Mouse (Mus musculus) heart, embryonic 10.5 days (tissue): ENCODE measurements around the gene E430018J23Rik. TPM values are rescaled to one million over a fixed set of nuclear protein-coding genes. Genes with fewer than 3 reads are reported as not detected.
"Not testable (repeated sequence)": the region's sequence is repeated elsewhere in the genome, so short reads cannot be mapped to it uniquely, and the experiment has no call there.

Source experiments
- DNase-seq: peaks from one replicate; pipeline ENCODE4 v3.0.0-alpha.2; 2017; ENCODE audit warnings: low spot score
- H3K27ac ChIP-seq: fragments of 300-500 bp; sonication (generic); 2 replicates; pipeline ENCODE4 v1.5.1; 2016; ENCODE audit warnings: mild to moderate bottlenecking
- H3K27me3 ChIP-seq: fragments of 300-500 bp; sonication (generic); 2 replicates; pipeline ENCODE4 v1.6.1; 2016; ENCODE audit warnings: mild to moderate bottlenecking; ENCODE audit not compliant: poor library complexity, insufficient read depth, severe bottlenecking
- H3K36me3 ChIP-seq: fragments of 300-500 bp; sonication (generic); 2 replicates; pipeline ENCODE4 v1.6.1; 2016; ENCODE audit warnings: mild to moderate bottlenecking, moderate library complexity
- H3K4me1 ChIP-seq: fragments of 300-500 bp; sonication (generic); 2 replicates; pipeline ENCODE4 v1.6.1; 2016; ENCODE audit warnings: mild to moderate bottlenecking
- H3K4me3 ChIP-seq: fragments of 300-500 bp; sonication (generic); 2 replicates; pipeline ENCODE4 v1.5.1; 2016; ENCODE audit warnings: mild to moderate bottlenecking, moderate library complexity
- H3K9me3 ChIP-seq: fragments of 300-500 bp; sonication (generic); 2 replicates; pipeline ENCODE4 v1.6.1; 2016; ENCODE audit warnings: mild to moderate bottlenecking, moderate library complexity
- WGBS: fragments of 180-500 bp; shearing (Covaris S2); methylation state at CpG from one replicate; pipeline ENCODE4 v1.1.7; 2016; 5-methylcytosine and 5-hydroxymethylcytosine counted together
- polyA plus RNA-seq: library from polyadenylated mRNA; unstranded; fragments of >200 nt; fragmentation: Nextera tagmentation; extraction: Ambion mirVana; gene quantifications from 2 replicates; pipeline ENCODE4 v1.2.1, GENCODE M21; 2016

Gene E430018J23Rik
- polyA plus RNA-seq, 1 experiment from 2014 or later = 5.5 TPM

GRCm38 (mm10) chr7:127400355-127400754 is 6.9 kb upstream of the E430018J23Rik start:
- 60% methylated on average over 3 of the region's 3 CpGs for WGBS

GRCm38 (mm10) chr7:127393944-127394333 is 510 bp upstream of the E430018J23Rik start:
- Histone ChIP-seq H3K36me3 (peaks cover 18% of the 10 kb centered on the region), H3K27me3 (no peaks in the 10 kb centered on the region), H3K4me3 (peak overlapping the region; percentile 80), H3K9me3 (no peaks in the 10 kb centered on the region), H3K27ac (peak overlapping the region; percentile 94), H3K4me1 (peaks cover 20% of the 10 kb centered on the region)
- no peak for DNase-seq
- WGBS = 14% methylated on average over 7 of the region's 7 CpGs

More at GRCm38 (mm10) chr7:127400355-127400754, 6.9 kb upstream of the E430018J23Rik start:
- H3K9me3 ChIP-seq = no peaks in the 10 kb centered on the region
- peaks cover 10% of the 10 kb centered on the region for H3K36me3 ChIP-seq
- DNase-seq = no peak
- H3K4me1 ChIP-seq = no peaks in the 10 kb centered on the region
- H3K4me3 ChIP-seq = no peak overlapping the region
- no peaks in the 10 kb centered on the region for H3K27me3 ChIP-seq
- no peak overlapping the region for H3K27ac ChIP-seq

GRCm38 (mm10) chr7:127392251-127392824 is 1.1 kb downstream of the E430018J23Rik start:
- WGBS = 83% methylated on average over 8 of the region's 8 CpGs
- H3K27ac ChIP-seq = peak overlapping the region; percentile 94; the same call in 1 of the 2 replicates
- H3K9me3 ChIP-seq = no peaks in the 10 kb centered on the region
- H3K36me3 ChIP-seq = peaks cover 18% of the 10 kb centered on the region
- H3K4me1 ChIP-seq = peaks cover 20% of the 10 kb centered on the region
- peak overlapping the region; percentile 80 for H3K4me3 ChIP-seq
- H3K27me3 ChIP-seq = no peaks in the 10 kb centered on the region
- no peak for DNase-seq

DNA sequence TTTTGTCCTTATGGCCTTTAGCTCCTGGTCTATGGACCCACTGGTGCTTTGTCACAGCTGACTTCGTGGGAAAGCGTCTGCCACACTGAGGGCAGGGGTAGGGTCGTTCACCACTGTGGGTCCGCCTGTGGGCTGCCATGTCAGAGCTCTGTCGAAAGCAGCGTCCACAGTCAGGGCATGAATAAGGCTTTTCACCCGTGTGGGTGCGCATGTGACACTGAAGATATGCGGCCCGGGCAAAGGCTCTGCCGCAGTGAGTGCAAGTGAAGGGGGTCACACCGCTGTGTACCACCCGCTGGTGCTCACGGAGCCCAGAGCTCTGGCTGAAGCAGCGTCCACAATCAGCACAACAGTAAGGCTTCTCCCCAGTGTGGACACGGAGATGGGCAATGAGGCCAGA is 1.9 kb downstream of the E430018J23Rik start:
- Histone ChIP-seq H3K27me3 (no peaks in the 10 kb centered on the region), H3K27ac (no peak overlapping the region), H3K4me3 (no peak overlapping the region), H3K36me3 (peaks cover 18% of the 10 kb centered on the region), H3K4me1 (peaks cover 20% of the 10 kb centered on the region), H3K9me3 (no peaks in the 10 kb centered on the region)
- no peak for DNase-seq
- 92% methylated on average over 16 of the region's 16 CpGs for WGBS

- Histone ChIP-seq H3K36me3 (peaks cover 21% of the 10 kb centered on the region), H3K4me1 (peaks cover 28% of the 10 kb centered on the region), H3K4me3 (no peak overlapping the region), H3K9me3 (no peaks in the 10 kb centered on the region), H3K27me3 (no peaks in the 10 kb centered on the region), H3K27ac (no peak overlapping the region)
- DNase-seq = no peak
- WGBS = 82% methylated on average over 7 of the region's 7 CpGs
Measured at GRCm38 (mm10) chr7:127390306-127390705, 3.1 kb downstream of the E430018J23Rik start.

DNA sequence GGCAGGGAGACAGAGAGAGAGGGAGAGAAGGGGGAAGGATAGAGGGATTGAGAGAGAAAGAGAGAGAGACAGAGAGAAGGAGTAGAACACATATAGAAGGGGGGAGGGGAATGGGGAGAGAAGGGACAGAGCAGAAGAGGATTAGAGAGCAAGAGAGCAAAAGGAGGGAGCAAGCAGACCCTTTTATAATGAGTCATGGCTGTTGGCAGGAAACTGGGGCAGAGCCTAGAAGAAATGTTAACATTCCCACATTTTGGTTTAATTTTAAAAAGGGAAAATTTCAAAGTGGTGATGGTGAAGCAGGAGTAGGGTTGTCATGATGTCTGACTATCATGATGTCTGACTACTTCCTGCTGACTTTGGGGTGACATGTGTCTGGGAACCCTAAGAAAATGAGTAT is 5.2 kb downstream of the E430018J23Rik start:
- peaks cover 22% of the 10 kb centered on the region for H3K4me1 ChIP-seq
- not testable (repeated sequence) for H3K27me3 ChIP-seq, DNase-seq, H3K27ac ChIP-seq, H3K4me3 ChIP-seq, H3K9me3 ChIP-seq
- H3K36me3 ChIP-seq = peaks cover 34% of the 10 kb centered on the region

- Histone ChIP-seq H3K27me3 (no peaks in the 10 kb centered on the region), H3K27ac (peak within 1 kb of the TSS; percentile 89), H3K4me3 (peak within 1 kb of the TSS; percentile 71), H3K36me3 (peaks cover 41% of the 10 kb centered on the region), H3K4me1 (peaks cover 13% of the 10 kb centered on the region), H3K9me3 (no peaks in the 10 kb centered on the region; the same call in 1 of the 2 replicates)
- peak; percentile 90 for DNase-seq
- 10% methylated on average over 38 of the region's 38 CpGs for WGBS
Measured at GRCm38 (mm10) chr7:127386641-127387392, 6.6 kb downstream of the E430018J23Rik start, which contains the start of gene 9130019O22Rik. Gene 9130019O22Rik, minus strand, starts transcription at chr7:127387166.

GRCm38 (mm10) chr7:127385560-127385959 is 7.9 kb downstream of the E430018J23Rik start:
- not testable (repeated sequence) for H3K27me3 ChIP-seq, H3K9me3 ChIP-seq, H3K27ac ChIP-seq, H3K4me3 ChIP-seq, DNase-seq
- WGBS = 92% methylated on average over 4 of the region's 4 CpGs
- Histone ChIP-seq H3K4me1 (peaks cover 13% of the 10 kb centered on the region), H3K36me3 (peaks cover 30% of the 10 kb centered on the region)

DNA sequence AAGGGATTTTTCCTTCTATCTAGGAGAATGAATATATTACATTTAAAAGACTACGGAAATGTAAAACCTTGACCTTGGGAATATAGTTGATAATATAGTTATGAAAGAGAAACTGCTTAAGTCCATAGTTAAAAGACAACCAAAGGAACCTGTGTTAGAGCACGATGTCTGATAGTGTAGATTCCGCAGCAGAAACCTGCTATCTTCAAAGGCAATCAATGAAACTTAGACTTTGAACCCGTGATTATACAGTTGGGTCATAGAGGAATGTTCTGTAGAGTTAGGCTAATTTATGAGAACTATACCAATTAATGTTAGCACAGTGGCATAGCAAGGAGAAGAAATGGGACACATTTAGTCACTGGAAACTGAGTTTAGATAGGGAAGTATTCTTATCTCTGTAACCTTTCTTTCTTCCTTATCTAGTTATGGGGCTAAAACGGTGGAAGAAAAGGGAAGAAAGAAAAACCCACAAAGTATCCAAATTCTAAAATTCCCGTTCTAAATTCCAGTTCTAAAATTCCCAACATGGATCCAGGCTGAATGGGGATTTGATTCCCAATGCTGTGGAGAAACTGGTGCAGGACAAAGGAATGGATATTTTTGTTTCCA is 15.0 kb downstream of the E430018J23Rik start:
- no peaks in the 10 kb centered on the region for H3K27me3 ChIP-seq
- whole genome bisulfite sequencing = 62% methylated on average over 6 of the region's 6 CpGs
- peaks cover 19% of the 10 kb centered on the region for H3K36me3 ChIP-seq
- no peak overlapping the region for H3K27ac ChIP-seq
- no peak for DNase-seq
- no peaks in the 10 kb centered on the region for H3K9me3 ChIP-seq
- 0 out of 2 replicates have a peak, but pooled peaks cover 3% of the 10 kb centered on the region for H3K4me1 ChIP-seq
- H3K4me3 ChIP-seq = no peak overlapping the region

DNA sequence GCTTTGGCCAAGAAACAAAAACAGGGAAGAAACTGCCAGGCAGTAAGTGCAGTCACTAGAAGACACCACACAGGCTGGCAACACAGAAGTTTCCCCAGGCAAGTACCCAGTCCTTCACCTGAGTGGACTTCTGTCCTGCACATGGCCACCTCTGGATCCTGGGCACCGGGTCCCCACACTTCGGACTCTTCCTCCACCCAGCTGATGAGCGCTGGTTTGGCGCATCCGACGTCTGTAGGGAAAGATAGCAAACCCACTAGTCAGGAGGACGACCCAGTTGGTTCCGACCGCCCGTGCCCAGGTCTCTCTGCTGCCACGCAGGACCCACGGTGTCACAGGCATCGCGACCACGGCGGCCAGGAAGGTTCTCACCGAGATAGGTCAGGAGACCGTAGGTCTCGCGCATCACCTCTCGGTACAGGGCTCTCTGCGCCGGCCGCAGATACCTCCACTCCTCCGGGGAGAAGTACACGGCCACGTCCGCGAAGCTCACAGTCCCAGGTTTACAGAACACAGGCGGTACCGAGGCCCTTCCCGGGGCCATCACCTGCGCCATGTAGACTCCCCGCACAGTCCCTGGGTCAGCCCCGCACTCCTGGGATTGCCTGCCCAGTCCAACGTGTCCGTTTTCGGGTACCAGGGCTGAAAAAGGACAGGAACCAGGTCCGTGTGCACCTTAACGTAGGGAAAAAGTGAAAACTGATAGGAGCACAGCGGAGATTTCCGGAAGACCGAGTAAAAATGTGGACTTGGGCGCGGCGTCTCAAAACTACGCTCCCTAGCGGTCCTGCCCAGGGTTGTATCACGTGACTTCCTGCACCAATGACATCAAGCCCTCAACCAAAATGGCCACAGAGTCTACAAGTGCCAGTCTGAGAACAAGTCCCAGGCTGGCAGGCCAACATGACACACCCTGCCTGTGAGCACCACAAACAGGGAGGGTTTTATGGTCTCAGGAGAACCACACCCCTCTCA is 17.9 kb downstream of the E430018J23Rik start, which contains the start of gene Zfp747:
Zfp747 (minus strand) TSS at position 780 of the 975 bp plus-strand sequence.
- Histone ChIP-seq H3K36me3 (peaks cover 24% of the 10 kb centered on the region), H3K4me3 (peak within 1 kb of the TSS; percentile 79), H3K27ac (peak within 1 kb of the TSS; percentile 89)
- not testable (repeated sequence) for H3K4me1 ChIP-seq, H3K9me3 ChIP-seq, H3K27me3 ChIP-seq
- WGBS = 3% methylated on average over 49 of the region's 49 CpGs
- peak; percentile 96 for DNase-seq

DNA sequence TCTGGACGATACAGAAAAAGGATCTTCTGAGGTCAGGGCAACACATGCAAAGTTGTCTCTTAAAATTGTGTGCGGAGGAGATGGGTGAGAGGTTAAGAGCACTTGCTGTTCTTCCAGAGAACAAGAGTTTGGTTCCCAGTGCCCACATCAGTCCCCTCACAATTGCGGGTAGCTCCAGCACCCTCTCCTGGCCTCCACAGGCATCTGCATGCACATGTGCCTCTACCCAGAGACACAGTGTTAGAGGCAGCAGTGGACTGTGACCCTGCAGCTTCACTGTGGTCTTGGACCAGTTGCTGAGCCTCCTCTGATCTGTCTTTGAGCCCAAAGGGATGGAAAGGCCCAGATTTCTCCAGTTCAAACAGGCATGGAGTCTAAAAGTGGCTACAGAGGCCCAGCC is 21.6 kb downstream of the E430018J23Rik start:
- H3K9me3 ChIP-seq, H3K4me1 ChIP-seq, H3K27me3 ChIP-seq, H3K27ac ChIP-seq, DNase-seq, H3K4me3 ChIP-seq: not testable (repeated sequence)
- WGBS = 71% methylated on average over 3 of the region's 3 CpGs
- peaks cover 24% of the 10 kb centered on the region for H3K36me3 ChIP-seq

DNA sequence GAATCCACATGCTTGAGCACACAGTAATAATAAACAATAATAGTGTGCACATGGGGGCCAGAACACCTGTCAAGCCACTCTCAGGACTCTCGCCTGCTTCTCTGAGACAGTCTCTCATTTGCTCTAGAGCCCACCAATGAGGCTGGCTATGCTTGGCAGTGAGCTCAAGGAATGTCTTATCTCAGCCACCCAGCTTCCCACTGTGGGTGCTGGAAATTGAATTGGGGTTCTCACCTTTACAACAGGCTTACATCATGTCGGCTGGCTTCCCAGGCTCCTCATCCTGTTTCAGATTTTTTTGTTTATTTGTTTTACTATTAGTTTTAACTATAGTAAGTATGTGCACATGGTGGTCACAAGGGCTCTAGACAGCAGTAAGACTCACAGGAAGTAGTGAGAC is 22.2 kb downstream of the E430018J23Rik start:
- DNase-seq = no peak
- 65% methylated on average over 2 of the region's 2 CpGs for WGBS
- Histone ChIP-seq H3K36me3 (peaks cover 24% of the 10 kb centered on the region), H3K4me1 (0 out of 2 replicates have a peak, but pooled peaks cover 3% of the 10 kb centered on the region), H3K27me3 (no peaks in the 10 kb centered on the region), H3K4me3 (no peak overlapping the region), H3K9me3 (no peaks in the 10 kb centered on the region), H3K27ac (no peak overlapping the region)
